Mouse (Mus musculus) megakaryocyte, embryonic 14.5 days (primary cell): ENCODE results near the gene Pgap2. TPM values are rescaled to one million over a fixed set of nuclear protein-coding genes. Genes with fewer than 3 reads are reported as not detected.

Experiments used
- H3K27me3 ChIP-seq: replicated peaks from 2 replicates; pipeline ENCODE3; 2012; ENCODE audit warnings: inconsistent platforms
- H3K36me3 ChIP-seq: replicated peaks from 2 replicates; pipeline ENCODE3; 2012; ENCODE audit warnings: low read length, inconsistent platforms, mixed read lengths
- H3K4me1 ChIP-seq: 2 replicates; pipeline ENCODE4 v1.6.1; 2012; ENCODE audit warnings: inconsistent platforms
- H3K4me3 ChIP-seq: replicated peaks from 2 replicates; pipeline ENCODE3; 2012; ENCODE audit warnings: moderate library complexity, mild to moderate bottlenecking, inconsistent platforms
- H3K9me3 ChIP-seq: 2 replicates; pipeline ENCODE4 v1.6.1; 2012; ENCODE audit warnings: inconsistent platforms
- FLI1 ChIP-seq: IDR thresholded peaks from 2 replicates; pipeline ENCODE4 v1.6.1; 2012; ENCODE audit warnings: low read length, inconsistent platforms, mixed read lengths
- GATA1 ChIP-seq: IDR thresholded peaks from 3 replicates; pipeline ENCODE4 v1.6.1; 2012; ENCODE audit warnings: mixed read lengths, low read length, inconsistent platforms, borderline replicate concordance
- polyA plus RNA-seq: library from polyadenylated mRNA; stranded (reverse); fragments of >175 nt; gene quantifications from 2 replicates; pipeline ENCODE4 v1.2.3, GENCODE M21; 2012; ENCODE audit warnings: low replicate concordance; ENCODE audit not compliant: insufficient read depth

Gene Pgap2
- polyA plus RNA-seq: 8.0 and 17.3 TPM in 2 replicates

GRCm38 (mm10) chr7:102209756-102210721 lies at the start of gene Pgap2, which contains the start of gene Nup98:
TSS of gene Pgap2 (plus strand) at chr7:102210208.
TSS of gene Nup98 (minus strand) at chr7:102210176.
- Histone ChIP-seq H3K9me3 (no peaks in the 10 kb centered on the region), H3K36me3 (peaks cover 4% of the 10 kb centered on the region), H3K27me3 (no peaks in the 10 kb centered on the region), H3K4me3 (peak within 1 kb of the TSS; percentile 98), H3K4me1 (peaks cover 46% of the 10 kb centered on the region)
- no peak for TF ChIP-seq FLI1
- no peak for TF ChIP-seq GATA1

- Histone ChIP-seq H3K4me3 (no peak overlapping the region), H3K4me1 (peaks cover 13% of the 10 kb centered on the region), H3K27me3 (no peaks in the 10 kb centered on the region), H3K36me3 (peaks cover 71% of the 10 kb centered on the region), H3K9me3 (no peaks in the 10 kb centered on the region)
- TF ChIP-seq GATA1: no peak
- TF ChIP-seq FLI1: no peak
Observed at GRCm38 (mm10) chr7:102170300-102170699, 39.7 kb upstream of the Pgap2 start.

GRCm38 (mm10) chr7:102183849-102184248 lies 26.2 kb upstream of the Pgap2 start:
- H3K27me3 ChIP-seq: no peaks in the 10 kb centered on the region
- H3K36me3 ChIP-seq: peaks cover 97% of the 10 kb centered on the region
- H3K4me3 ChIP-seq: no peak overlapping the region
- H3K9me3 ChIP-seq: no peaks in the 10 kb centered on the region
- H3K4me1 ChIP-seq: no peaks in the 10 kb centered on the region
- TF ChIP-seq FLI1: no peak
- TF ChIP-seq GATA1: no peak

- no peak for TF ChIP-seq FLI1
- TF ChIP-seq GATA1: no peak
- Histone ChIP-seq H3K9me3 (no peaks in the 10 kb centered on the region), H3K36me3 (peaks cover 81% of the 10 kb centered on the region), H3K27me3 (no peaks in the 10 kb centered on the region), H3K4me3 (no peak overlapping the region), H3K4me1 (peaks cover 13% of the 10 kb centered on the region; the same call in 1 of the 2 replicates)
Observed at GRCm38 (mm10) chr7:102192356-102192755, 17.7 kb upstream of the Pgap2 start.

GRCm38 (mm10) chr7:102200576-102200975 lies 9.4 kb upstream of the Pgap2 start:
- H3K27me3 ChIP-seq: no peaks in the 10 kb centered on the region
- peaks cover 25% of the 10 kb centered on the region for H3K36me3 ChIP-seq
- TF ChIP-seq FLI1 (no peak), GATA1 (no peak)
- no peak overlapping the region for H3K4me3 ChIP-seq
- no peaks in the 10 kb centered on the region for H3K9me3 ChIP-seq
- peaks cover 54% of the 10 kb centered on the region for H3K4me1 ChIP-seq

- Histone ChIP-seq H3K27me3 (no peaks in the 10 kb centered on the region), H3K4me1 (peaks cover 54% of the 10 kb centered on the region), H3K36me3 (peaks cover 22% of the 10 kb centered on the region), H3K4me3 (no peak overlapping the region), H3K9me3 (no peaks in the 10 kb centered on the region)
- no peak for TF ChIP-seq GATA1
- TF ChIP-seq FLI1: no peak
Observed at GRCm38 (mm10) chr7:102200996-102201785, 8.8 kb upstream of the Pgap2 start.

- Histone ChIP-seq H3K9me3 (no peaks in the 10 kb centered on the region), H3K27me3 (no peaks in the 10 kb centered on the region), H3K4me1 (peaks cover 63% of the 10 kb centered on the region), H3K4me3 (no peak overlapping the region), H3K36me3 (peaks cover 25% of the 10 kb centered on the region)
- TF ChIP-seq GATA1: no peak
- no peak for TF ChIP-seq FLI1
Observed at GRCm38 (mm10) chr7:102204296-102204857, 5.6 kb upstream of the Pgap2 start.

GRCm38 (mm10) chr7:102205646-102206045 lies 4.4 kb upstream of the Pgap2 start:
- H3K9me3 ChIP-seq: no peaks in the 10 kb centered on the region
- no peak overlapping the region for H3K4me3 ChIP-seq
- TF ChIP-seq FLI1 (no peak), GATA1 (no peak)
- no peaks in the 10 kb centered on the region for H3K27me3 ChIP-seq
- H3K4me1 ChIP-seq: peaks cover 61% of the 10 kb centered on the region
- H3K36me3 ChIP-seq: peaks cover 20% of the 10 kb centered on the region

GRCm38 (mm10) chr7:102208806-102209363 lies 1.1 kb upstream of the Pgap2 start:
- Histone ChIP-seq H3K4me3 (peak overlapping the region; percentile 98), H3K9me3 (no peaks in the 10 kb centered on the region), H3K27me3 (no peaks in the 10 kb centered on the region), H3K4me1 (peaks cover 55% of the 10 kb centered on the region), H3K36me3 (peaks cover 14% of the 10 kb centered on the region)
- TF ChIP-seq GATA1 (no peak), FLI1 (no peak)
